Mouse (Mus musculus): ENCODE results near the gene Tmem219.
A peak's percentile ranks its signal among the peaks of the same experiment; 100 is the strongest.

Gene Tmem219

DNA sequence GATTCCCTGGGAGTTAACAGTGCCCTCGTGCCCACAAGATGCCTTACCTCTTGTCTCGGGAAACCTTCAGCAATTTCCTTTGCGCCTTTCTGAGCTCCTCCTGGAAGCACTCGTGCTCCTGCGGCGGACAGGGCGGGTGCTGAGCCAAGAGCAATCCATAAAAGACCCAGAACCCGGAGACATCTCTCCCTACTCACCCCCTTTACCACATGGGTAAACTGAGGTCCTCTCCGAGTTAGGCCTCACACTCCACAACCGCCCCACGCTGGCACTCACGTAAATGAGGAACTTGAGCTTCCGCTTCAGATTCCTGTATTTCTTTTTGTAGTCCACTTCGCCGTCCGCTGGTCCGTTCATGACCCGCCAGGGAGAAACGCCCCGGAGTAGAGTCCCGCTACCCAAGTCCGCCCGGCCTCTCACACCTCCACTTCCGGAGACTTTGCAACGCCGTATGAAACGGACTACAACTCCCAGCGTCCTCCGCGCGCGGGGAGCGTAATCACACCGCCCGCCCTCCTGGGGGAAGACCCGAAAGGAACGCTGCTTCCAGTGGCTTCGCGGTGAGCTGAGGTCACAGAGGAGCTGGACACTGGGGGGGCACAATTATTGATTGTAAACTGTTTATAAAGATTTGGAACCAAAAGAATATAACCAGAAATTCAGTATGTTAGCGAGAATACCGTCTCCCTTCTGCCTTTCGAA is 61.1 kb downstream of the Tmem219 start, which contains the start of gene Hirip3:
Gene Hirip3 (plus strand): TSS at position 544 of the 702 bp plus-strand sequence.
- DNase-seq, result peak; percentile 96

DNA sequence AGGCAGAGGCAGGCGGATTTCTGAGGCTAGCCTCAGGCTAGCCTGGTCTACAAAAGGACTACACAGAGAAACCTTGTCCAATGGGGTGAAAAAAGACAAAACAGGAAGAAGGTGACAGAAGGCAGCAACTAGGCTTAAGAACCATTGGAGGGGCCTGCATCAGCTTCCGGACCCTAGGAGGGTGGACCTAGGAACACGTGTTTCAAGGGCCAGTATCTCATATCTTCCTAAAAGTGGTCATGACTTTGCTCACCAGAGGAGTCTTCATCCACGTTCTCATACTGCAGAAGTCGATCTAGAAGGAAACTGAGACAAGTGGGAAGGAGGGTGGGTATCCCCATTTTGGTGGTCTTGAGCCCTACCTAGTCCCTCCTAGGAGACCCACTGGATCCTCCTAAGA is 61.7 kb downstream of the Tmem219 start:
- DNase-seq, result no peak

DNA sequence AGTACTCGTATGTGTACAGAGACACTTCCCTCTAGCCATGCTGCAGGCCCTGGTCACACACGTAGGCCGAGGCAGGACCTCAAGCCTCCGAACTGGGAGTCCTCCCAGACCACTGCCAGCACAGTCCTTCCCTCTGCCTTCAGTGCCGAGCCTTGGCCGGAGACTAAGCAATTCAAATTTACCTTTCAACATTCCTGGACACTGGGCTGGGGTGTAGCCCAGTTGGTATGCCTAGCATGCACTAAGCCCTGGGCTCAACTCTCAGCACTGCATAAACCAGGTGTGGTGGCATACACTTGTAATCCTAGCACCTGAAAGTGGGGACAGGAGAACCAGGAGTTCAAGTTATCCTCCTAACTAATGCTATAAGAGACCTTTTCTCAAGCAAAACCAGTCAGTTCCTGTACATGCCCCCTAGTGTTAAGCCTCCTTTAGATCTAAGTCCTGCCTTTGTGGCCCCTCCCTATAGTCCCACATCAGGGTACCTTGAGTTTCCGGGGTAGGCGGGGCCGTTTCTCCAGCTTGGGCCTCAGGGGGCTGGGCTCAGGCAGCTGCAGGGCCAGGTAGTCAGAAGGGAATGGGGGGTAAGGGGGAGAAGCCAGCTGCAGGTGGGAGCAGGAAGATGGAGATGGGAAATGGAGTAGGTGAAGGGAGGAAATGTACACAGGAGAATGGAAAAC is 65.8 kb downstream of the Tmem219 start:
- no peak for DNase-seq

DNA sequence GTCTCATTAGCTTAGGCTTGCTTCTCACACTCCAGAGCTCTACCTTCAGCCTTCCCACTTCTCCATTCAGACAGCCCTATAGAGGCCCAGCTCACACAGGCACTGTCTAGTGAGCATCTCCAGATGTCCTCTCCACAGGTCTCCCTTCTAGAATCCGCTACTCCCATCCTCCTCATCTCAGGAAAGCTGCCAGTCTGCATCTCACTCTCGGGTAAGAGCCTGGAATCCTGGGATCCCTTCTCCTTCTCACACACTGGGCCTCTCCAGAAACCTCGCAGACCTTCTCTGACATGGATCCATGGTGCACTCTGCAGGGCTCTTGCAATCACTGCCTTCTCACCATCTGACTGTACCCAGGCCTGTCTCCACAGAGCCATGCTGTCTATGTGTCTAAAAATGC is 67.1 kb downstream of the Tmem219 start:
- no peak for DNase-seq

DNA sequence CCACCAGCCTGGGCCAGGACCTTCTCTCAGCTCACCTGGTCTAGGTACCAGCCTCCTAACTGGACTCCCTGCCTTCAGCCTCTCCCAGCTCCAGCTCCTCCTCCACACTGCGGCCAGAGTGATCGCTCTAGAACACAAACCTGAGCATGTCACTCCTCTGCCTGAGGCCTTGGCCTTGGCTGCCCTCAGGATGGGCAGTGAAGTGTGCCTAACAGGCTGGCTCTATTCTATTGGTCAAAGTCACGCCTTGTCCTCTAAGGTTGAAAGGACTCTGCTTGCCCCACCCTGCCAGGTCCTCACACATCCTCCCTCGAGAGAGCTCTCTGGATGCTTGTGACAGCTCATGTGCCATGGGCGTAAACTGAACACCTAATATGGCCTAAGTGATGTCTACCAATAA is 69.3 kb downstream of the Tmem219 start:
- DNase-seq, result no peak

DNA sequence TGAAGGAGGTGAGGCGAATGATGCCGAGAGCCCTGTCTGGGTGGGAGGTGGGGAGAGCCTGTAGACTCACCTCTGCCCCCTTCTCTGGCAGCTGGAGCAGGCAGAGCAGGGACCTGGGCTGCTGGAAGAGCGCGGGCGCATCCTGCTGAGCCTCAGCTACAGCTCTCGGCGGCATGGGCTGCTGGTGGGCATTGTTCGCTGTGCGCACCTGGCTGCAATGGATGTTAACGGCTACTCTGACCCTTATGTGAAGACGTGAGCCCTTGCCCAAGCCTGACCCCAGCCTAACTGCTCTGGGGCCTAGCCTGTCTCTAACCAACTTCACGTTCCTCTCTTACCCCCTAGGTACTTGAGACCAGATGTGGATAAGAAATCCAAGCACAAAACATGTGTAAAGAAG is 71.5 kb downstream of the Tmem219 start:
- no peak for DNase-seq

DNA sequence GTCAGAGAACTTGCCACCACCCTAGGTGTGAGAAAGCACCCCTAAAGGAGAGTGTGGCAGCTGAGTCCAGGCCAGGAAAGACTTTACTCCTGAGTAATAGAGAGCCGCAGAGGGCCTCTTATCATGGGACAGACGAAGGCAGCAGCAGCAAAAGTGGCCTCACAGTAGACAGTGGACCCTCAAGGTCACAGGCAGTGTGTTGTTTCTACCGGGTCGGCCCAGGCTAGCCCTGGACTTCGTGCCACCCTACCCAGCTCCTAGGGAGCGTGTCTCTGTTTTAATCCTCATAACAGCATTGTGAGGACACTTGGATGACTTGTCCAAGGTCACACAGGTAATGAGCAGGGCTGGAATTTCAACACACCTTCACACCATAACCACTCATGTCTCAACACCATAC is 72.6 kb downstream of the Tmem219 start:
- no peak for DNase-seq

DNA sequence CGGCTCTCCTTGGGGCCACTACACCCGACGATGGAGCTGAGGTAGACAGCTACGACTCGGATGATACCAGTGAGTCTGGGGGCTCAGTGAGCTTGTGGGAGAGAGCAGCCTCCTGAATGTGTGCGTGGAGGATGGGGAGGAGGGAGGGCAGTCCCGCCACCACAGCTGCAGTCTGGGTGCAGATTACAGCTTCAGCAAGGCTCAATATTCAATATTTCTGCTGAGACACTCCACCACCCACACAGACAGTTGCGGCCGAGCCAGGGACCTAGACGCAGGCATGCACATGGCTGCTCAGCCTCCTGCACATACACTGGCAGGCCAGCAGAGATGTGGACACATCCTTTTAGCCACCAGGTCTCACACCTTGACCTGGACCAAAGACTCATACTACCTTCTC is 73.9 kb downstream of the Tmem219 start:
- DNase-seq, result no peak

DNA sequence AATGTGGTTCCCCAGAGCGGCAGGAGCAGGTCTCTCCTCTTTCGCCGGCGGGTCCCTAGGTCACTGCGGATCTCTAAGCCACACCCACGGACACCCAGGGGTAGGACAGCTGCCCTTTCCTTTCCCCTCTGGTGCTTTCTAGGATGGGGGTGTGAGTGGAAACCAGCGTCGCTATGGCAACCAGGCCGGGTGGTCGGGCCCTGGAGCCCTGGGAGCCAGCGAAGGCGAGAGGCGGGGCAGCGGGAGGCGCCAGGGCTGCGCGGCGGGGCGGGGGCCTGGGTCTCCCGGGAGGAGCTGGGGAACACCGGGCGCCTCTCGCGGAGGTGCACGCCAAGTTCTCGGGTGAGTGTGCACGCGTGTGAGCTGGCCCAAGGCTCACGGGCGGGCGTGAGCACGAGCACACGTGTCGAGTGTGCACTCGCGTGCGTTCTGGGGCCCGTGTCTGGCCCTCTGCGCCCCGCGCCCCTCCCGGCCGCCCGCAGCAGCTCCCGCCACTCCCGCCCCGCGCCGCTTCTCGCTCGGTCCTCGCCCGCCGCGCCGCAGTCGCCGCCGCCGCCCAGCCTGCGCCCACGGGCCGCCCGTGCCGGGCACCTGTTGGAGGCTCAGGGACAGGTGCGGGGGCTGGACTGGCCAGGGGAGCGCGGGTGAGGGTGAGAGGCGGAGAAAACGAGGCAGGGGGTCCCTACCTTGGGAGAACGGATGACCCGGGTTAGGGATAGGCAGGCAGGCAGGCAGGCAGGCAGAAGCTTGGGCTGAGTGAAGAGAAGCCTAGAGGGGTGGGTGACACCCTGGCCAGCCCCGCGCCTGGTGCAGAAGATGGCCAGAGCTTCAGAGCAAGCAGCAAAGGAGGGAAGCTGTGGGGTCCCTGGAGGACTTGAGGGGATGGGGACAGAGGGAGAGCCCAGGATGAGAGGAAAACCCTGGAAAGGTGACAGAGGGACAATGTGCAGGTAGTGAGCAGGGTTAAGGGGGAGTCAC is 75.0 kb downstream of the Tmem219 start:
- no peak for DNase-seq

DNA sequence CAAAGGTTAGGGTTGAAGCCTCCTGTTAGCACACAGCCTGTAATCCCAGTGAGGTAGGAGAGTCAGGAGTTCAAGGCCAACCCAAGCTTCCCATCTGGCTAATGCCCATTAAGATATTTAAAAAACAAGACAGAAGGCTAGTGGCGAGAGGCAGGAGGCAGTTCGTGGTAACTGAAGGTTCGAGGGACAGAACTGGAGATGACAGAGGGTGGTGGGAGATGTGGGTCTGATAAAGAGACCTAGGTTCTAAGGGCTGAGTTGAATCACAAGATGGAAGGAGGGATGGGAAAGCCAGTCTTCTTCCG is 75.6 kb downstream of the Tmem219 start, which contains the start of gene Doc2a:
Gene Doc2a (plus strand): TSS at position 301 of the 305 bp plus-strand sequence.
- DNase-seq, result no peak

DNA sequence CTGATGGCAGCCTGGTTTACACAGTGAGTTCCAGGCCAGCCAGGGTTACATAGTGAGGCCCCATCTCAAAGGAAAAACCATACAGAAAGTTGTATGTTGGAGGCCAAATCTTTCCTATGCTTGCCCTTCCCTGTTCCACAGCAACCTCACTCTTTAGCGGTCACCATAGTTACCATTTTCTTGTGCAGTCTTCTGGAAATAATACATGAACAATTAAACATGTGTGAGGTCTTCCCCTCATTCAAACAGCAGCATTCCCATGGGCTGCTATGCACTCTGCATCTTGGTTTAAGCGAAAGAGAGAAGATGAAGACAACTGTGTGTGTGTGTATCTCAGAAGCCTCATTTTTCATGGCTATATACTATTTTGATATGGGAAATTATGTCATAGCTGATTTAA is 77.2 kb downstream of the Tmem219 start:
- no peak for DNase-seq

DNA sequence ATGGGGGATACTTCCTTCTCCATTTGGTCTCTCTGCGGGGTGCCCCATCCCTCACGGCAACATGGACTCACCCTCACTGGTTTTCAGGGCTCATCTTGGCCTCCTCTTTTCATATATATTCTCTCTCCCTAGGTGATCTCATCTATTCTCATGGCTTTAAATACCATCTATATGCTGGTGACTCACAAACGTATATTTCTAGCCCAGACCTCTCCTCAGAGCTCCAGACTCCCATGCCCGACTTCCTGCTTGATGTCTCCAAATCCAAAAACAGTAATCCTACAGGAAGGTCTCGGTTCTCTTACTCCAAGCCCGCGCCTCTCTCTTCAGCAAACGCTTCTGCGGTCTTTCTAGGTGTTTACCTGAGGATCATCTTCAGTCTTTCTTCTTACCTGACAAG is 79.4 kb downstream of the Tmem219 start:
- no peak for DNase-seq
